Mouse (Mus musculus) liver, embryonic 15.5 days (tissue): Measurements from ENCODE around the gene Esyt1. TPM values are rescaled to one million over a fixed set of nuclear protein-coding genes. Genes with fewer than 3 reads are reported as not detected.
"Not testable (repeated sequence)": the region's sequence is repeated elsewhere in the genome, so short reads cannot be mapped to it uniquely, and the experiment has no call there.

Experiments
- ATAC-seq: fragments of 200-750 bp; cut with Nextera tagmentation; 2 replicates; pipeline ENCODE4 v1.8.0; 2017; ENCODE audit warnings: moderate number of reproducible peaks, mild to moderate bottlenecking, moderate library complexity; ENCODE audit not compliant: insufficient read depth
- H3K27ac ChIP-seq: fragments of 300-500 bp; sonication (generic); replicated peaks from 2 replicates; pipeline ENCODE4 v1.5.1; 2015; ENCODE audit warnings: mild to moderate bottlenecking, inconsistent platforms
- H3K27me3 ChIP-seq: fragments of 300-500 bp; sonication (generic); 2 replicates; pipeline ENCODE4 v1.6.1; 2015; ENCODE audit warnings: mild to moderate bottlenecking, inconsistent platforms
- H3K36me3 ChIP-seq: fragments of 300-500 bp; sonication (generic); replicated peaks from 2 replicates; pipeline ENCODE4 v1.6.1; 2015; ENCODE audit warnings: moderate library complexity, mild to moderate bottlenecking, inconsistent platforms
- H3K4me1 ChIP-seq: fragments of 300-500 bp; sonication (generic); replicated peaks from 2 replicates; pipeline ENCODE4 v1.6.1; 2015; ENCODE audit warnings: inconsistent platforms
- H3K4me2 ChIP-seq: fragments of 300-500 bp; sonication (generic); 2 replicates; pipeline ENCODE4 v1.6.1; 2015; ENCODE audit warnings: moderate library complexity, mild to moderate bottlenecking, inconsistent platforms
- H3K4me3 ChIP-seq: fragments of 300-500 bp; sonication (generic); replicated peaks from 2 replicates; pipeline ENCODE4 v1.5.1; 2015; ENCODE audit warnings: mild to moderate bottlenecking, inconsistent platforms
- H3K9ac ChIP-seq: fragments of 300-500 bp; sonication (generic); 2 replicates; pipeline ENCODE4 v1.6.1; 2015; ENCODE audit warnings: moderate library complexity, mild to moderate bottlenecking, inconsistent platforms
- H3K9me3 ChIP-seq: fragments of 300-500 bp; sonication (generic); replicated peaks from 2 replicates; pipeline ENCODE4 v1.6.1; 2016; ENCODE audit warnings: inconsistent platforms
- WGBS: fragments of 180-500 bp; shearing (Covaris S2); methylation state at CpG from one replicate; pipeline ENCODE4 v1.1.7; 2015; ENCODE audit warnings: mixed read lengths; ENCODE audit not compliant: insufficient replicate concordance; 5-methylcytosine and 5-hydroxymethylcytosine counted together
- polyA plus RNA-seq: library from polyadenylated mRNA; unstranded; fragments of >200 nt; fragmentation: Nextera tagmentation; extraction: Ambion mirVana; gene quantifications from 2 replicates; pipeline ENCODE4 v1.2.1, GENCODE M21; 2015

Gene Esyt1
- polyA plus RNA-seq, 1 experiment from 2014 or later: 11.8 TPM

DNA sequence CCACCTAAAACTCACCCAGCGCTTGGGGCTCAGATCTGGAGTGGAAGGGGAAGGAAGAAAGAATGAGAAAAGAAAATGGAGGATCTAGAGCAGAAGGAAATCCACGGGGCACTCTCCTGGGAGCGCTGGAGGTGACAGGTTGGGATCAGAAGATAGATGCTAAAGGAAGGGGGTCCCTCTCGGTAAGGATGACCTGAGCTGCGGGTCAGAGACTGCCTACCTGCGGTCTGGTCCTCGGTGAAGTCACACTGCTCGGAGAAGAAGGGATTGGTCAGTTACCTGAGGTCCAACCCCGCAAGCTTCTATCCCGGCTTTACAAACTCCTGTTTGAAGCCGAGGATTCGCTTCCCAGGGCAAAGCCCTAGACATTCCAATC is 32.4 kb downstream of the Esyt1 start:
- peak overlapping the region; percentile 90 for H3K4me2 ChIP-seq
- peaks cover 38% of the 10 kb centered on the region for H3K36me3 ChIP-seq
- no peaks in the 10 kb centered on the region for H3K9me3 ChIP-seq
- H3K4me3 ChIP-seq: peak overlapping the region; percentile 93
- peak; percentile 56 for ATAC-seq
- peak overlapping the region; percentile 94 for H3K27ac ChIP-seq
- H3K9ac ChIP-seq: peak overlapping the region; percentile 90
- no peaks in the 10 kb centered on the region for H3K27me3 ChIP-seq
- 0% methylated on average over 12 of the region's 12 CpGs for WGBS
- peaks cover 76% of the 10 kb centered on the region for H3K4me1 ChIP-seq

DNA sequence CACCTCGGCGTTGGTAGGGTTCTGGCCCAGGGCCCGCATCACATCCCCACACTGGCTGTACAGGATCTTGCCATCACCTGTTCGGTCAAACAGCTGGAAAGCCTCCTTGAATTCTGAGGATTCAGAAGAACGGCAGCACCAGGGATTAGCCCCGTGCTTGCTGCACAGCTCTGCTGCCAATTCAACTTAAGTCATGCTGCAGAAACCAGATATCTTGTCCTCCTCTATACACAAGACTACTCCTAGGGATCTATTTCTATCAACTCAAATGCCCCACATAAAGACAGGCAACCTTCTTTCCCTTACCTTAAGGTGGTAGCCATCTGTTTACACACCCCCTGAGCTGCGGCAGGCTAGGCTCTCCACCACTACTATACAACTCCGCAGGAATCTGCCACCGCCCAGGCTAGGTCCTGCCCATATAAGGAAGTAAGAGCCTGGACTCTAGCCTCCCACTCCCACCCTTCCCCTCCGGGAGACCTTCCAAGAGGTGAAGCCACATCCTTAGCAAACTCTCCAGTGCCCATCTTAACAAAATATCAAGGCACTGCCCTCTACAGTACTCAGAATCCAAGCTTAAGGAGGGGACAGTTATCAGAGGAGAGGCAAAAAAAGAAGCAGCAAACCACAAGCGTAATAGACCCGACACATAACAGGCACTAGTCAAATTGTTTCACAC is 32.9 kb downstream of the Esyt1 start:
- peak overlapping the region; percentile 90 for H3K9ac ChIP-seq
- peak overlapping the region; percentile 93 for H3K4me3 ChIP-seq
- H3K27me3 ChIP-seq: no peaks in the 10 kb centered on the region
- peaks cover 44% of the 10 kb centered on the region for H3K36me3 ChIP-seq
- H3K4me1 ChIP-seq: peaks cover 70% of the 10 kb centered on the region
- H3K9me3 ChIP-seq: no peaks in the 10 kb centered on the region
- peak overlapping the region; percentile 90 for H3K4me2 ChIP-seq
- 21% methylated on average over 12 of the region's 12 CpGs for WGBS
- ATAC-seq: peak; percentile 51
- H3K27ac ChIP-seq: peak overlapping the region; percentile 94

DNA sequence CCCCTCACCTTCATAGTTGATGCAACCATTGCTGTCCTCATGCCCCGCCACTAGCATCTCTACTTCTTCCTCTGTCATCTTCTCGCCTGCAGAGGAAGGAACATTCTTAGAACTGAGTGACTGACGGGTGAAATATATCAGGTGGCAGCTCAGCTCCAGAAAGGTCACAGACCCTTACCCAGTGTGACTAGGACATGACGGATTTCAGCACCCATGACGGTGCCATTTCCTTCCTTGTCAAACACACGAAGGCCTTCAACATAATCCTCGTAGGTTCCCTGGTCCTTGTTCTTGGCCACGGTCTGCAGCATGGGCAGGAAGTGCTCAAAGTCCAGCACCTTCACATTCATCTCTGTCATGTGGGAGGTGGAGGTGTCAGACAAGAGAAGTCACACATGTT is 33.6 kb downstream of the Esyt1 start:
- peaks cover 51% of the 10 kb centered on the region for H3K36me3 ChIP-seq
- H3K27me3 ChIP-seq, H3K9me3 ChIP-seq, ATAC-seq: not testable (repeated sequence)
- H3K4me3 ChIP-seq: peak overlapping the region; percentile 93
- H3K4me2 ChIP-seq: peak overlapping the region; percentile 90
- WGBS: 47% methylated on average over 8 of the region's 8 CpGs
- H3K4me1 ChIP-seq: peaks cover 63% of the 10 kb centered on the region
- H3K9ac ChIP-seq: peak overlapping the region; percentile 90
- peak overlapping the region; percentile 94 for H3K27ac ChIP-seq

DNA sequence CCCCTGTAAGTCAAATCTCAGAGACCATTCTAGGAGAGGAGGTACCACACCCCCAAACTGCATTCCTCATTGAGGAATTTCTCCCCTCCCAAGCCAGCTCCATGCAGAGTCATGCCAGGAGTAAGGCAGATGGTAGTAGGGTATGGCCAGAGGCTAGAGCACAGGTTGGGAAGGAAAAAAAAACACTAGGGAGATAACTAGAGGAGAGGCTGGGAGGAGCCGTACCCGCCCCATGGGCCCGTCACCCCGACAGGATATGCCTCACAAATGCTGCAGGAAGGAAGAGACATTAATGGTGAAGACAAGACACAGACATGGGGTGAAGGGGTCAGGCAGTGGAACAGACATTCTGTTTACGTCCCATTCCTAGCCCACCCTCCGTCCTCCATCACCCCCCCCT is 34.2 kb downstream of the Esyt1 start:
- Histone ChIP-seq H3K27me3 (no peaks in the 10 kb centered on the region), H3K4me1 (peaks cover 57% of the 10 kb centered on the region), H3K36me3 (peaks cover 54% of the 10 kb centered on the region), H3K9ac (no peak overlapping the region), H3K9me3 (no peaks in the 10 kb centered on the region), H3K27ac (peak overlapping the region; percentile 55), H3K4me3 (peak overlapping the region; percentile 93), H3K4me2 (peak overlapping the region; percentile 90)
- no peak for ATAC-seq
- WGBS: 42% methylated on average over 6 of the region's 6 CpGs

DNA sequence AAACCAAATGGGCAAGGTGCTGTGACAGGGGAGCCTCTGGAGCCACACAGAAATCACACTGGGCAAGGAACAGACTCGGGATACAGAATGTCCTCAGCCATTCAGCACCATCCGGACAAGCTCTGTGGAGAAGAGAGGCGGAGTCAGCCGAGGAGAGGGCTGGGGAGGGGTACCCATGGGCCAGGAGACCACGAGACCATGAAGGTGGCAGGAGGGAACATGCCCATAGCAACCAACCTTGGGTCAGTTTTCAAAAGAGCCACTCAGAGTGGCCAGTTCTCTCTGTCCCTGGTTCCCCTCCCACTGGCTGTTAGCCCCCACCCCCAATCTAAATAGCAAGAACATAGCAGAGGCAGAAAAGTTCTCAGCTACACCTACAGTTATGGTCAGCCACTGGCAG is 34.8 kb downstream of the Esyt1 start:
- 0 out of 2 replicates have a peak overlapping the region, but pooled peaks have one; percentile 55 for H3K27ac ChIP-seq
- peak overlapping the region; percentile 90; the same call in 1 of the 2 replicates for H3K4me2 ChIP-seq
- 69% methylated on average over 5 of the region's 5 CpGs for WGBS
- H3K27me3 ChIP-seq: no peaks in the 10 kb centered on the region
- no peak overlapping the region for H3K4me3 ChIP-seq
- H3K9me3 ChIP-seq: no peaks in the 10 kb centered on the region
- peaks cover 60% of the 10 kb centered on the region for H3K36me3 ChIP-seq
- ATAC-seq: no peak
- H3K9ac ChIP-seq: no peak overlapping the region
- peaks cover 52% of the 10 kb centered on the region for H3K4me1 ChIP-seq

DNA sequence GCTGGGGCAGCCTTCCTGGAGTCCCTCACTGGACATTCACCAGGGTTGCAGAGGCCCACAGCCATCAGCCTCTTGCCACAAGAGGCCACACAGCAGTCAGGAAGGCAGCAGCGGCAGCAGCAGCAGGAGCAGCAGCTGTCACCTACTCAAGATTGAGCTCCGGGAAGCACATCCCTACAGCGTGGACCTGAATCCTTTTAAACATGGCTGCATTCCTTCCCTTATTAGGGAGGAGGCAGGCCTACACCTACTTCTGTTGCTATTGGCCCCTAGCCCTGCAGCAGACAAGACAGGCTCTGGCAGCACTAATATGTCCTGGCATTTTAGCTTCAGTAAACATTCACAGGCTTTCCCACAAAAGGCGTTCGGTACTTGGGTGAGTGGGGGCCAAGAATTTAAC is 35.4 kb downstream of the Esyt1 start:
- Histone ChIP-seq H3K4me1 (peaks cover 45% of the 10 kb centered on the region), H3K27ac (0 out of 2 replicates have a peak overlapping the region, but pooled peaks have one; percentile 4), H3K4me3 (no peak overlapping the region), H3K4me2 (no peak overlapping the region), H3K9ac (no peak overlapping the region), H3K9me3 (no peaks in the 10 kb centered on the region), H3K27me3 (no peaks in the 10 kb centered on the region), H3K36me3 (peaks cover 67% of the 10 kb centered on the region)
- 79% methylated on average over 5 of the region's 5 CpGs for WGBS
- ATAC-seq: no peak

DNA sequence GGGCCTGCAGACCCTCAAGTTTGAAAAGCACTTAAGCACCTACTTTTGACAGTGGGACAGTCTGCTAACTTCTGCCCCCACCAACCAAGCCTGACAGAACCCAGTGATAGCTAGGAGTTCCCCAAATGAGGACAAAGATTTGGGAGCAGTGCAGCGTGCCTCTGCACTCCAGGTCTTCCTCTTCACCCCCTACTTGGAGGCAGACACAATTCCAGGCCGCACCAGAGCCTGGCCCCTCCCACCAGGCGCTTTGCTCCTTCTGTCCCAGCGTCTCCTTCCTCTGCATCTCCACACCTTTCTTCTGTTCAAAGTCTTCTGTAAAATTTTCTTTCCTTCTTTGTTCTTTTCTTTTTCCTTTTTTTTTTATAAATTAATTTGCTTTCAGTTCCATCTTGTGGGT is 35.9 kb downstream of the Esyt1 start:
- Histone ChIP-seq H3K9me3 (no peaks in the 10 kb centered on the region), H3K27me3 (no peaks in the 10 kb centered on the region), H3K4me3 (no peak overlapping the region), H3K36me3 (peaks cover 69% of the 10 kb centered on the region), H3K9ac (no peak overlapping the region), H3K4me1 (peaks cover 40% of the 10 kb centered on the region), H3K4me2 (no peak overlapping the region), H3K27ac (no peak overlapping the region)
- 67% methylated on average over 4 of the region's 4 CpGs for WGBS
- ATAC-seq: no peak

DNA sequence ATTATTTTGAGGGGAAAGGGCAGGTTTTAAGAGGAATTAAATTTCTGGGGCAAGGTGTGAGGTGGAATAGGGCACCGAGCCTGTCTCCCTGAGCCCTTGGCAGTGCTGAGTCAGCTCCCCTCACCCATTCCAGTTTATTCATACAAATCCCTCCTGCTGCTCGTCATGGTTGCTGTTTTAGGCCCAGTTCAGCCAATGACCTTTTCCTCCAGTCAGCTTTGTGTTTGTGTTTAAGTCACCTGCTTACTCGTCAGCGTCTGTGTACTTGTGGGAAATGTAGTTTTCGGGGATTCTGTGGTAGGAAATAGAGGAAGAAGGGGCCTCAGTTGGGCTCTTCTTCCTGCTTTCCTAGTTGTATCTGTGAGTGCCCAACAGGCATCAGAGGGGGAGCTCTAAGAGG is 36.3 kb downstream of the Esyt1 start:
- 65% methylated on average over 5 of the region's 5 CpGs for WGBS
- H3K4me2 ChIP-seq: no peak overlapping the region

DNA sequence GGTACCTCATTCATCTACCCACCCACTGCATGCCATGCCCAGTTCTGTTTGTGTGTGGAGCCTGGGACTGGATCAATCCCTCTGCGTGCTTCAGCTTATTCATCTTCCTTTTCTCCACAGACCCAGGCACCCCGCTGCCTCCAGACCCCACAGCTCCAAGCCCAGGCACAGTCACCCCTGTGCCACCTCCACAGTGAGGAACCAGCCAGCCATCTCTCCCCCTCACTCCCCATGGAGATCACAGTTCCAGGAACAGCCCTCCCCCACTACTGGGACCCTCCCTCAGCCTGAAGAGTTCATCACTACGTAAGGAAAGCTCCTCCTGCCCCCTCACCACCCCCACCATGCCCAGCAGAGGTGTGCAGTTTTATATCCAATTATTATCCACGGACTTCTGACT is 36.9 kb downstream of the Esyt1 start:
- Histone ChIP-seq H3K9me3 (no peaks in the 10 kb centered on the region), H3K4me1 (peaks cover 34% of the 10 kb centered on the region), H3K27ac (no peak overlapping the region), H3K9ac (no peak overlapping the region), H3K4me2 (no peak overlapping the region), H3K27me3 (no peaks in the 10 kb centered on the region), H3K36me3 (peaks cover 79% of the 10 kb centered on the region), H3K4me3 (no peak overlapping the region)
- 84% methylated on average over 4 of the region's 4 CpGs for WGBS
- no peak for ATAC-seq

More for the DNA sequence above, 36.3 kb downstream of the Esyt1 start:
- Histone ChIP-seq H3K27me3 (no peaks in the 10 kb centered on the region), H3K4me1 (peaks cover 36% of the 10 kb centered on the region), H3K27ac (no peak overlapping the region), H3K9ac (no peak overlapping the region), H3K36me3 (peaks cover 73% of the 10 kb centered on the region), H3K4me3 (no peak overlapping the region), H3K9me3 (no peaks in the 10 kb centered on the region)
- no peak for ATAC-seq

DNA sequence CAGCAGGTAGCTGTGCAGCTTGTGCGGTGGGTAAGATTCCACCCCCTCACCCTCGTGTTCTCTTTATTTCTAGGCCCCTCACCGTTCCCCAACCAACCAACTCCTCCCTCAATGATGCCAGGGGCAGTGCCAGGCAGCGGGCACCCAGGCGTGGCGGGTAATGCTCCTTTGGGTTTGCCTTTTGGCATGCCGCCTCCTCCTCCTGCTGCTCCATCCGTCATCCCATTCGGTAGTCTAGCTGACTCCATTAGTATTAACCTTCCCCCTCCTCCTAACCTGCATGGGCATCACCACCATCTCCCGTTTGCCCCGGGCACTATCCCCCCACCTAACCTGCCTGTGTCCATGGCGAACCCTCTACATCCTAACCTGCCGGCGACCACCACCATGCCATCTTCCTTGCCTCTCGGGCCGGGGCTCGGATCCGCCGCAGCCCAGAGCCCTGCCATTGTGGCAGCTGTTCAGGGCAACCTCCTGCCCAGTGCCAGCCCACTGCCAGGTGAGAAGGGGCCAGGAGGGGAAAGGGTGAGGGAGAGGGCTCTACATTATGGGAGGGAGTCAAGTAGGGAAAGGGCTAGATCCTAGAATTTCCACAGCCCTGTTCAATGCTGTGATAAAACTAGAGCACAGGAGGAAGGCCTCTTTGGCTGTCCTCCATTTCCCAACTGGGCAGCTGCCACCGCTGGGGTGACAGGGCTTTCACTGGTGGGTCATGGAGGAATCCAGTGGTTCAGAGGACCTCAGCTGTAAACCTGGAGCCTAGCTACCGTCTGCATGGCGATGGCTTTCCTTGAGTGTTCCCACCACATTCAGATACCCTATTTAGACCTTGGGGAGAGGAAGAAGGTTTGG is 37.6 kb downstream of the Esyt1 start:
- no peaks in the 10 kb centered on the region for H3K27me3 ChIP-seq
- no peak for ATAC-seq
- H3K4me3 ChIP-seq: no peak overlapping the region
- H3K27ac ChIP-seq: no peak overlapping the region
- no peaks in the 10 kb centered on the region for H3K9me3 ChIP-seq
- 90% methylated on average over 22 of the region's 22 CpGs for WGBS
- no peak overlapping the region for H3K9ac ChIP-seq
- peaks cover 86% of the 10 kb centered on the region for H3K36me3 ChIP-seq
- peaks cover 34% of the 10 kb centered on the region for H3K4me1 ChIP-seq
- H3K4me2 ChIP-seq: no peak overlapping the region

DNA sequence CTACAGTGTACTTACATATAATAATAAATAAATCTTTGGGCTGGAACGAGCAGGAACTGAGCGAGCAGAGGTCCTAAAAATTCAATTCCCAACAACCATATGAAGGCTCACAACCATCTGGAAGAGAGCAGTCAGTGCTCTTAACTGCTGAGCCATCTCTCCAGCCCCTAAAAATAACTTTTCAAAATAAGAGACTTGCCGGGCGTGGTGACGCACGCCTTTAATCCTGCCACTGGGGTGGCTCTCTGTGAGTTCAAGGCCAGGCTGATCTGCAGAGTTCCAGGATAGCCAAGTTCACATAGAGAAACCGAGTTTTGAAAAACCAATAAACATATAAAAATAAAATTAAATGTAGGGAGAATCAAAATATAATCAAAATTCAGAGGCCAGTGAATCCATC is 39.3 kb downstream of the Esyt1 start:
- Histone ChIP-seq H3K4me1 (peaks cover 17% of the 10 kb centered on the region), H3K9me3 (no peaks in the 10 kb centered on the region), H3K36me3 (peaks cover 95% of the 10 kb centered on the region), H3K9ac (no peak overlapping the region), H3K27ac (no peak overlapping the region), H3K4me3 (no peak overlapping the region), H3K4me2 (no peak overlapping the region), H3K27me3 (no peaks in the 10 kb centered on the region)
- no peak for ATAC-seq
- 74% methylated on average over 7 of the region's 7 CpGs for WGBS
